Mouse (Mus musculus) limb, embryonic 13.5 days (tissue): Measurements from ENCODE around the gene Amdhd2. TPM values are rescaled to one million over a fixed set of nuclear protein-coding genes. Genes with fewer than 3 reads are reported as not detected.
"Not testable (repeated sequence)": the region's sequence is repeated elsewhere in the genome, so short reads cannot be mapped to it uniquely, and the experiment has no call there.

Source experiments
- ATAC-seq: fragments of 200-750 bp; cut with Nextera tagmentation; 2 replicates; pipeline ENCODE4 v1.8.0; 2017; ENCODE audit warnings: low read depth, moderate number of reproducible peaks, moderate TSS enrichment; ENCODE audit not compliant: low FRiP score
- H3K27ac ChIP-seq: fragments of 300-500 bp; sonication (generic); 2 replicates; pipeline ENCODE4 v1.5.1; 2015; ENCODE audit warnings: inconsistent platforms, mild to moderate bottlenecking, moderate library complexity
- H3K27me3 ChIP-seq: fragments of 300-500 bp; sonication (generic); 2 replicates; pipeline ENCODE4 v1.6.1; 2015; ENCODE audit warnings: mild to moderate bottlenecking, inconsistent platforms
- H3K36me3 ChIP-seq: fragments of 300-500 bp; sonication (generic); 2 replicates; pipeline ENCODE4 v1.6.1; 2015; ENCODE audit warnings: inconsistent platforms, mild to moderate bottlenecking, moderate library complexity
- H3K4me1 ChIP-seq: fragments of 300-500 bp; sonication (generic); 2 replicates; pipeline ENCODE4 v1.6.1; 2015; ENCODE audit warnings: inconsistent platforms
- H3K4me2 ChIP-seq: fragments of 300-500 bp; sonication (generic); replicated peaks from 2 replicates; pipeline ENCODE4 v1.6.1; 2015; ENCODE audit warnings: inconsistent platforms, mild to moderate bottlenecking, moderate library complexity
- H3K4me3 ChIP-seq: fragments of 300-500 bp; sonication (generic); 2 replicates; pipeline ENCODE4 v1.5.1; 2015; ENCODE audit warnings: moderate library complexity, mild to moderate bottlenecking, inconsistent platforms
- H3K9ac ChIP-seq: fragments of 300-500 bp; sonication (generic); 2 replicates; pipeline ENCODE4 v1.6.1; 2015; ENCODE audit warnings: mild to moderate bottlenecking, inconsistent platforms
- H3K9me3 ChIP-seq: fragments of 300-500 bp; sonication (generic); 2 replicates; pipeline ENCODE4 v1.6.1; 2016; ENCODE audit warnings: inconsistent platforms
- whole genome bisulfite sequencing: fragments of 180-500 bp; shearing (Covaris S2); methylation state at CpG from one replicate; pipeline ENCODE4 v1.1.7; 2015; 5-methylcytosine and 5-hydroxymethylcytosine counted together
- polyA plus RNA-seq: library from polyadenylated mRNA; unstranded; fragments of >200 nt; fragmentation: Nextera tagmentation; extraction: Ambion mirVana; gene quantifications from 2 replicates; pipeline ENCODE4 v1.2.1, GENCODE M21; 2015

Gene Amdhd2
- polyA plus RNA-seq, 1 experiment from 2014 or later, result 36.9 TPM

GRCm38 (mm10) chr17:24131570-24131969 is 32.0 kb downstream of the Amdhd2 start:
- Histone ChIP-seq H3K9me3 (no peaks in the 10 kb centered on the region), H3K27ac (no peak overlapping the region), H3K4me3 (no peak overlapping the region), H3K9ac (no peak overlapping the region), H3K4me2 (no peak overlapping the region), H3K27me3 (no peaks in the 10 kb centered on the region), H3K36me3 (no peaks in the 10 kb centered on the region; the same call in 1 of the 2 replicates), H3K4me1 (peaks cover 10% of the 10 kb centered on the region)
- 95% methylated on average over 3 of the region's 3 CpGs for WGBS
- ATAC-seq, result no peak

- not testable (repeated sequence) for H3K4me1 ChIP-seq, H3K27me3 ChIP-seq, H3K4me3 ChIP-seq, H3K9me3 ChIP-seq, H3K36me3 ChIP-seq, H3K4me2 ChIP-seq, ATAC-seq, H3K9ac ChIP-seq, H3K27ac ChIP-seq
- WGBS, result 92% methylated on average over 4 of the region's 4 CpGs
Observed at GRCm38 (mm10) chr17:24129246-24129645, 34.3 kb downstream of the Amdhd2 start.

GRCm38 (mm10) chr17:24127592-24127991 is 36.0 kb downstream of the Amdhd2 start:
- no peak overlapping the region for H3K4me3 ChIP-seq
- H3K27ac ChIP-seq, result no peak overlapping the region
- H3K9ac ChIP-seq, result no peak overlapping the region
- peaks cover 10% of the 10 kb centered on the region for H3K4me1 ChIP-seq
- H3K9me3 ChIP-seq, result no peaks in the 10 kb centered on the region
- H3K27me3 ChIP-seq, result no peaks in the 10 kb centered on the region
- no peak overlapping the region for H3K4me2 ChIP-seq
- no peak for ATAC-seq
- H3K36me3 ChIP-seq, result no peaks in the 10 kb centered on the region
- 91% methylated on average over 1 of the region's 1 CpGs for WGBS

GRCm38 (mm10) chr17:24126801-24127200 is 36.8 kb downstream of the Amdhd2 start:
- Histone ChIP-seq H3K36me3 (no peaks in the 10 kb centered on the region), H3K9me3 (no peaks in the 10 kb centered on the region), H3K27me3 (no peaks in the 10 kb centered on the region), H3K9ac (no peak overlapping the region), H3K4me2 (no peak overlapping the region), H3K27ac (no peak overlapping the region), H3K4me1 (peaks cover 10% of the 10 kb centered on the region), H3K4me3 (no peak overlapping the region)
- no peak for ATAC-seq
- 82% methylated on average over 3 of the region's 3 CpGs for WGBS

GRCm38 (mm10) chr17:24119446-24119845 is 44.1 kb downstream of the Amdhd2 start:
- H3K4me3 ChIP-seq, result no peak overlapping the region
- H3K27me3 ChIP-seq, result no peaks in the 10 kb centered on the region
- no peaks in the 10 kb centered on the region for H3K9me3 ChIP-seq
- H3K9ac ChIP-seq, result no peak overlapping the region
- H3K4me1 ChIP-seq, result peaks cover 7% of the 10 kb centered on the region; the same call in 1 of the 2 replicates
- H3K4me2 ChIP-seq, result no peak overlapping the region
- WGBS, result 79% methylated on average over 3 of the region's 3 CpGs
- no peak overlapping the region for H3K27ac ChIP-seq
- H3K36me3 ChIP-seq, result peaks cover 3% of the 10 kb centered on the region; the same call in 1 of the 2 replicates
- no peak for ATAC-seq

GRCm38 (mm10) chr17:24113031-24113430 is 50.5 kb downstream of the Amdhd2 start:
- 90% methylated on average over 4 of the region's 4 CpGs for WGBS
- no peak overlapping the region for H3K4me2 ChIP-seq
- peaks cover 27% of the 10 kb centered on the region for H3K36me3 ChIP-seq
- no peaks in the 10 kb centered on the region for H3K9me3 ChIP-seq
- H3K27me3 ChIP-seq, result no peaks in the 10 kb centered on the region
- no peak overlapping the region for H3K9ac ChIP-seq
- H3K27ac ChIP-seq, result no peak overlapping the region
- ATAC-seq, result no peak
- no peak overlapping the region for H3K4me3 ChIP-seq
- H3K4me1 ChIP-seq, result peaks cover 7% of the 10 kb centered on the region; the same call in 1 of the 2 replicates

GRCm38 (mm10) chr17:24111256-24111655 is 52.3 kb downstream of the Amdhd2 start:
- H3K36me3 ChIP-seq, result peaks cover 37% of the 10 kb centered on the region
- WGBS, result 98% methylated on average over 1 of the region's 1 CpGs
- peaks cover under 1% of the 10 kb centered on the region; the same call in 1 of the 2 replicates for H3K4me1 ChIP-seq
- H3K4me2 ChIP-seq, result no peak overlapping the region
- H3K4me3 ChIP-seq, result no peak overlapping the region
- no peak overlapping the region for H3K9ac ChIP-seq
- no peak overlapping the region for H3K27ac ChIP-seq
- no peaks in the 10 kb centered on the region for H3K27me3 ChIP-seq
- no peaks in the 10 kb centered on the region for H3K9me3 ChIP-seq
- ATAC-seq, result no peak

- no peak overlapping the region for H3K4me3 ChIP-seq
- H3K27ac ChIP-seq, result no peak overlapping the region
- 80% methylated on average over 1 of the region's 1 CpGs for WGBS
- no peak overlapping the region for H3K9ac ChIP-seq
- no peaks in the 10 kb centered on the region for H3K27me3 ChIP-seq
- peaks cover 57% of the 10 kb centered on the region for H3K36me3 ChIP-seq
- no peak overlapping the region for H3K4me2 ChIP-seq
- H3K9me3 ChIP-seq, result no peaks in the 10 kb centered on the region
- ATAC-seq, result no peak
- no peaks in the 10 kb centered on the region for H3K4me1 ChIP-seq
Observed at GRCm38 (mm10) chr17:24108896-24109295, 54.7 kb downstream of the Amdhd2 start.

Other genes starting within 250 kb of the Amdhd2 start
- gene Dcpp3, start 246.3 kb downstream of the Amdhd2 start, polyA plus RNA-seq, result not detected in 2 replicates
- gene Sbp, start 222.1 kb downstream of the Amdhd2 start, polyA plus RNA-seq, result not detected in 2 replicates
- gene Sbpl, start 208.5 kb downstream of the Amdhd2 start, polyA plus RNA-seq, result not detected in 2 replicates
- gene Prss30, start 183.2 kb downstream of the Amdhd2 start, polyA plus RNA-seq, result not detected in 2 replicates
- 0.47 and 0.60 TPM in 2 replicates for gene Prss22, start 165.7 kb downstream of the Amdhd2 start, polyA plus RNA-seq
- gene Prss27, start 125.6 kb downstream of the Amdhd2 start, polyA plus RNA-seq, result 0.52 and 0.55 TPM in 2 replicates
- 75.7 and 77.4 TPM in 2 replicates for gene Kctd5, start 90.3 kb downstream of the Amdhd2 start, polyA plus RNA-seq
- gene Pdpk1, start 12.8 kb downstream of the Amdhd2 start, polyA plus RNA-seq, result 37.9 and 38.2 TPM in 2 replicates
- 446 and 468 TPM in 2 replicates for gene Atp6v0c, start 5.9 kb upstream of the Amdhd2 start, polyA plus RNA-seq
- 9.1 and 10.2 TPM in 2 replicates for gene Tbc1d24, start 41.8 kb upstream of the Amdhd2 start, polyA plus RNA-seq
- 14.5 and 14.9 TPM in 2 replicates for gene Ntn3, start 45.8 kb upstream of the Amdhd2 start, polyA plus RNA-seq
- 15.8 and 16.3 TPM in 2 replicates for gene Tedc2, start 57.1 kb upstream of the Amdhd2 start, polyA plus RNA-seq
- 65.4 and 67.0 TPM in 2 replicates for gene Ccnf, start 87.7 kb upstream of the Amdhd2 start, polyA plus RNA-seq
- not detected in 2 replicates for gene Abca17, start 187.3 kb upstream of the Amdhd2 start, polyA plus RNA-seq
- 5.6 and 6.6 TPM in 2 replicates for gene Abca3, start 188.2 kb upstream of the Amdhd2 start, polyA plus RNA-seq